7 mouse cellular contexts compared by ENCODE assay signal in the genomic region with DNA sequence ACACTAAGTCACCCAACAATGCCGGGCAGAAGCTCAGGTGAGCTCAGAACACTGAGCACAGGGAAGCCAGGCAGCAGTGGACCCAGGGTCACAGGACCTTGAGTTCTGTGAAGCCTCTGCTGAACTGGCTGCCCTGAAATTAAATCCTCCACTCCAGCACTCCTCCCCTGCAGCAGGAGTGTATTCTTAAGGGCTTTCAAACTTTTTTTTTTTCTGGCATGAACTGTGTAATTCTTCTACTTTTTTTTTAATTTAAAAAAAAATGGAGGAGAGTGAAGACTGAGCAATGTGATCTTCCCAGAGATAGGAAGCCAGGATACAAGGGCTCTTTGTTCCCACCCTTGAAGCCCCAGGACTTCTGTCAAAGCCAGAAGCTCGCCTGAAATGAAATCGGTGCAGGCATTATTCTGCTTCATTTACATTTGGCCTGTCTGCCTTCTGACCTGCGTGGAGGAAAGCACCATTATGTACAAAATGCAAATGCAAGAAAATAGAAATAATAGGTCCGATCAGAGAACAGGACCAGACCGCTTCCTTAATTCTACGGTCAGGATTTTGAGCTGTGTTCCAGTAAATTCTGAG.
A peak's percentile ranks its signal among the peaks of the same experiment; 100 is the strongest.
DNase-seq lines count a peak whose midpoint lies in the region; ATAC-seq and TF ChIP-seq lines count a peak whose summit lies in the region.

No protein-coding gene starts in this region.

- DNase-seq in lung, embryonic 14.5 days = no peak
- no peak for DNase-seq in lung, postnatal 14 days
- no peak for DNase-seq in limb, embryonic 14.5 days (ENCODE audit: low spot score)
- no peak for DNase-seq in gastrocnemius, postnatal 10 days
- DNase-seq in thymus, postnatal 36 days = no peak

- H3K9me3 ChIP-seq in lung, embryonic 14.5 days (ENCODE audit: low read depth, low read length) = no peaks in the 10 kb centered on the region
- no peaks in the 10 kb centered on the region for H3K9me3 ChIP-seq in forebrain, embryonic 16.5 days (ENCODE audit: control insufficient read depth, low read length)
- H3K9me3 ChIP-seq in limb, embryonic 14.5 days (ENCODE audit: control insufficient read depth, low read length) = no peaks in the 10 kb centered on the region
- no peaks in the 10 kb centered on the region for H3K9me3 ChIP-seq in stomach, embryonic 15.5 days

- TF ChIP-seq POLR2A in limb, embryonic 14.5 days (IDR thresholded peaks at IDR 0.05; ENCODE audit: borderline replicate concordance, extremely low read depth, insufficient read depth, insufficient read length) = no peak

- H3K4me2 ChIP-seq in lung, embryonic 14.5 days = peak overlapping the region; percentile 39
- H3K4me2 ChIP-seq in forebrain, embryonic 16.5 days (ENCODE audit: low read length) = no peak overlapping the region
- H3K4me2 ChIP-seq in limb, embryonic 14.5 days (replicated peaks; ENCODE audit: low read depth, low read length, severe bottlenecking) = no peak overlapping the region
- no peak overlapping the region for H3K4me2 ChIP-seq in stomach, embryonic 15.5 days

- WGBS in lung, embryonic 14.5 days = 43% methylated on average over 7 of the region's 7 CpGs
- 6% methylated on average over 7 of the region's 7 CpGs for WGBS in forebrain, embryonic 16.5 days
- WGBS in limb, embryonic 14.5 days = 54% methylated on average over 7 of the region's 7 CpGs
- WGBS in stomach, embryonic 15.5 days = 38% methylated on average over 7 of the region's 7 CpGs

- no peak overlapping the region for H3K9ac ChIP-seq in lung, embryonic 14.5 days
- H3K9ac ChIP-seq in forebrain, embryonic 16.5 days (replicated peaks; ENCODE audit: low read depth, low read length) = no peak overlapping the region
- H3K9ac ChIP-seq in limb, embryonic 14.5 days (ENCODE audit: low read depth, low read length, severe bottlenecking) = no peak overlapping the region
- H3K9ac ChIP-seq in stomach, embryonic 15.5 days = no peak overlapping the region

- no peaks in the 10 kb centered on the region for H3K27me3 ChIP-seq in lung, embryonic 14.5 days (ENCODE audit: insufficient read depth, low read length)
- no peaks in the 10 kb centered on the region for H3K27me3 ChIP-seq in forebrain, embryonic 16.5 days (replicated peaks; ENCODE audit: control insufficient read depth, insufficient read depth, low read length)
- H3K27me3 ChIP-seq in limb, embryonic 14.5 days (ENCODE audit: control insufficient read depth, insufficient read depth, low read length) = no peaks in the 10 kb centered on the region; the same call in 1 of the 2 replicates
- no peaks in the 10 kb centered on the region for H3K27me3 ChIP-seq in stomach, embryonic 15.5 days (replicated peaks)

- no peak; the same call in 1 of the 2 replicates for ATAC-seq in lung, embryonic 14.5 days (ENCODE audit: insufficient read depth)
- peak; percentile 43; the same call in 1 of the 2 replicates for ATAC-seq in forebrain, embryonic 16.5 days
- ATAC-seq in limb, embryonic 14.5 days (ENCODE audit: low FRiP score, low read depth) = 0 out of 2 replicates have a peak, but pooled peaks have one; percentile 14
- ATAC-seq in stomach, embryonic 15.5 days (ENCODE audit: insufficient read depth, low FRiP score, low read depth) = no peak

- H3K4me1 ChIP-seq in lung, embryonic 14.5 days (ENCODE audit: insufficient read depth) = peaks cover 22% of the 10 kb centered on the region
- H3K4me1 ChIP-seq in forebrain, embryonic 16.5 days (replicated peaks; ENCODE audit: control insufficient read depth, insufficient read depth, low read length) = peaks cover 23% of the 10 kb centered on the region
- peaks cover 57% of the 10 kb centered on the region for H3K4me1 ChIP-seq in limb, embryonic 14.5 days (ENCODE audit: control insufficient read depth, insufficient read depth, low read length)
- H3K4me1 ChIP-seq in stomach, embryonic 15.5 days = peaks cover 11% of the 10 kb centered on the region

- H3K4me3 ChIP-seq in lung, embryonic 14.5 days (ENCODE audit: low read depth, low read length) = no peak overlapping the region
- no peak overlapping the region for H3K4me3 ChIP-seq in forebrain, embryonic 16.5 days (replicated peaks; ENCODE audit: low read length)
- no peak overlapping the region for H3K4me3 ChIP-seq in limb, embryonic 14.5 days (replicated peaks; ENCODE audit: low read length)
- H3K4me3 ChIP-seq in stomach, embryonic 15.5 days (replicated peaks) = no peak overlapping the region

- no peak for TF ChIP-seq CTCF in lung, embryonic 14.5 days (IDR thresholded peaks at IDR 0.05; ENCODE audit: low read depth)

- H3K36me3 ChIP-seq in lung, embryonic 14.5 days (ENCODE audit: insufficient read depth) = no peaks in the 10 kb centered on the region
- no peaks in the 10 kb centered on the region for H3K36me3 ChIP-seq in forebrain, embryonic 16.5 days (ENCODE audit: control insufficient read depth, insufficient read depth)
- no peaks in the 10 kb centered on the region for H3K36me3 ChIP-seq in limb, embryonic 14.5 days (ENCODE audit: control insufficient read depth, insufficient read depth, low read length)
- H3K36me3 ChIP-seq in stomach, embryonic 15.5 days = no peaks in the 10 kb centered on the region

- peak overlapping the region; percentile 93 for H3K27ac ChIP-seq in lung, embryonic 14.5 days (ENCODE audit: low read depth)
- H3K27ac ChIP-seq in forebrain, embryonic 16.5 days (ENCODE audit: low read length) = 0 out of 2 replicates have a peak overlapping the region, but pooled peaks have one; percentile 16
- H3K27ac ChIP-seq in limb, embryonic 14.5 days (replicated peaks; ENCODE audit: low read depth, low read length) = peak overlapping the region; percentile 75
- H3K27ac ChIP-seq in stomach, embryonic 15.5 days = peak overlapping the region; percentile 86

Comparison
In these comparisons a context has a peak if more than half of its experiments do, and no peak if none do; other contexts are left out.
1. ATAC-seq: peak in forebrain, embryonic 16.5 days (single experiment) and limb, embryonic 14.5 days (single experiment); none in lung, embryonic 14.5 days (single experiment) and stomach, embryonic 15.5 days (single experiment).
2. H3K27ac ChIP-seq: peak in every context shown above with its lines; median percentile 93 in lung, embryonic 14.5 days; 86 in stomach, embryonic 15.5 days; 75 in limb, embryonic 14.5 days; 16 in forebrain, embryonic 16.5 days.